Comparison of ENCODE assay signal across 11 mouse cellular contexts in genomic region chr9:88853072-88853471, GRCm38 (mm10). TPM values are rescaled to one million over a fixed set of nuclear protein-coding genes. Genes with fewer than 3 reads are reported as not detected.
"Had no signal": no experiment of that assay in that cellular context is flagged by ENCODE, and none has a peak within 500 bp of the region (broad histone marks: within the 10 kb centered on the region; RNA-seq: fewer than 3 reads in every experiment).

No protein-coding gene starts in this region.

RNA-seq across cellular contexts. Expression of gene Trim43c, which starts 14.1 kb away (rescaled TPM):
- polyA plus RNA-seq: cerebellum, adult 2 months; cortical plate, adult 2 months; embryonic facial prominence, embryonic 11.5 days; embryonic facial prominence, embryonic 15.5 days; erythroblast, embryonic 14.5 days; forebrain, embryonic 11.5 days; forebrain, embryonic 14.5 days; forebrain, embryonic 16.5 days; forebrain, postnatal 0 days; frontal cortex, adult 2 months; gonadal fat pad, adult 2 months had no signal
